In genomic region chr2:38336606-38337005, GRCm38 (mm10) we compare ENCODE assay signal across 9 mouse cellular contexts. TPM values are rescaled to one million over a fixed set of nuclear protein-coding genes. Genes with fewer than 3 reads are reported as not detected.
A peak's percentile ranks its signal among the peaks of the same experiment; 100 is the strongest.
DNase-seq lines count a peak whose midpoint lies in the region; ATAC-seq and TF ChIP-seq lines count a peak whose summit lies in the region.
"Had no signal": no experiment of that assay in that cellular context is flagged by ENCODE, and none has a peak within 500 bp of the region (broad histone marks: within the 10 kb centered on the region; RNA-seq: fewer than 3 reads in every experiment).

No protein-coding gene starts in this region.

- no peak overlapping the region for H3K27ac ChIP-seq in heart, embryonic 13.5 days (replicated peaks)
- no peak overlapping the region for H3K27ac ChIP-seq in forebrain, postnatal 0 days (ENCODE audit: low read depth, low read length)
- H3K27ac ChIP-seq: neural tube, embryonic 12.5 days had no signal

- TF ChIP-seq CTCF in forebrain, postnatal 0 days (IDR thresholded peaks at IDR 0.05; ENCODE audit: low read depth), result no peak

- 1% methylated on average over 17 of the region's 17 CpGs for WGBS in heart, embryonic 13.5 days
- WGBS in forebrain, postnatal 0 days, result 10% methylated on average over 17 of the region's 17 CpGs

- H3K4me1 ChIP-seq in heart, embryonic 13.5 days, result peaks cover 22% of the 10 kb centered on the region
- no peaks in the 10 kb centered on the region for H3K4me1 ChIP-seq in forebrain, postnatal 0 days (ENCODE audit: insufficient read depth)

- no peaks in the 10 kb centered on the region for H3K36me3 ChIP-seq in heart, embryonic 13.5 days
- H3K36me3 ChIP-seq in forebrain, postnatal 0 days (ENCODE audit: insufficient read depth), result no peaks in the 10 kb centered on the region
- H3K36me3 ChIP-seq: neural tube, embryonic 12.5 days had no signal

- H3K27me3 ChIP-seq in heart, embryonic 13.5 days (replicated peaks), result peaks cover 91% of the 10 kb centered on the region
- H3K27me3 ChIP-seq in forebrain, postnatal 0 days (ENCODE audit: insufficient read depth, low read length), result peaks cover 15% of the 10 kb centered on the region; the same call in 1 of the 2 replicates

- no peak for ATAC-seq in heart, embryonic 13.5 days (ENCODE audit: extremely low read depth, insufficient number of reproducible peaks, low FRiP score, low TSS enrichment)
- ATAC-seq in forebrain, postnatal 0 days, result no peak
- ATAC-seq in megakaryocyte progenitor cell, adult 5-6 weeks (replicated peaks; ENCODE audit: poor library complexity), result peak; percentile 21; the same call in 1 of the 2 replicates

- H3K4me3 ChIP-seq in heart, embryonic 13.5 days, result peak overlapping the region; percentile 31
- H3K4me3 ChIP-seq in forebrain, postnatal 0 days (ENCODE audit: low read depth, low read length), result no peak overlapping the region
- H3K4me3 ChIP-seq: neural tube, embryonic 12.5 days had no signal

- no peak for DNase-seq in heart, adult 18-20 months
- peak; percentile 35 for DNase-seq in ZHBTc4 (ENCODE audit: low read depth, low spot score)
- DNase-seq in forebrain, postnatal 0 days, result no peak
- no peak for DNase-seq in thymus, postnatal 10 days (ENCODE audit: low spot score in 2 of 2)
- no peak for DNase-seq in thymus, postnatal 0 days (ENCODE audit: low spot score)
- DNase-seq in left cerebral cortex, postnatal 14 days (ENCODE audit: low spot score in 2 of 2), result no peak

- intact Hi-C loops in left cerebral cortex, postnatal 14 days (cut with DNase I), result no loop called here

- no peaks in the 10 kb centered on the region for H3K9me3 ChIP-seq in heart, embryonic 13.5 days
- H3K9me3 ChIP-seq in forebrain, postnatal 0 days (ENCODE audit: low read length), result no peaks in the 10 kb centered on the region
- H3K9me3 ChIP-seq: neural tube, embryonic 12.5 days had no signal

- H3K9ac ChIP-seq in heart, embryonic 13.5 days, result peak overlapping the region; percentile 56; the same call in 1 of the 2 replicates
- no peak overlapping the region for H3K9ac ChIP-seq in forebrain, postnatal 0 days
- H3K9ac ChIP-seq: neural tube, embryonic 12.5 days had no signal

- peak overlapping the region; percentile 57 for H3K4me2 ChIP-seq in heart, embryonic 13.5 days
- peak overlapping the region; percentile 17; the same call in 1 of the 2 replicates for H3K4me2 ChIP-seq in forebrain, postnatal 0 days (ENCODE audit: low read depth)
- H3K4me2 ChIP-seq: neural tube, embryonic 12.5 days had no signal

RNA-seq across cellular contexts. Expression of gene Lhx2, which starts 2.5 kb away (rescaled TPM):
- polyA plus RNA-seq in heart, embryonic 13.5 days (2015; fragmentation: Nextera tagmentation; extraction: Ambion mirVana), result 0.40 and 0.62 TPM in 2 replicates
- total RNA-seq in heart, adult 18-20 months (2021), result not detected
- 82.8 and 87.6 TPM in 2 replicates for total RNA-seq in forebrain, postnatal 0 days (2014; rRNA removed)
- 43.5 and 45.9 TPM in 2 replicates for polyA plus RNA-seq in forebrain, postnatal 0 days (2015; fragmentation: Nextera tagmentation; extraction: Ambion mirVana)
- total RNA-seq in megakaryocyte progenitor cell, adult 5-6 weeks (2015), result not detected in 2 replicates
- not detected in 2 replicates for total RNA-seq in megakaryocyte progenitor cell, adult 5-6 weeks (2017)
- 0.05 and 0.17 TPM in 2 replicates for polyA plus RNA-seq in thymus, postnatal 0 days (2015; fragmentation: Nextera tagmentation; extraction: Ambion mirVana)
- total RNA-seq in left cerebral cortex, postnatal 14 days (2021), result 10 to 100 TPM; 73.2 to 85.4 TPM

RNA-seq across cellular contexts. Expression of gene Dennd1a, which starts 49.4 kb away (rescaled TPM):
- 11.0 and 11.4 TPM in 2 replicates for polyA plus RNA-seq in heart, embryonic 13.5 days (2015; fragmentation: Nextera tagmentation; extraction: Ambion mirVana)
- 10 to 100 TPM; 22.9 to 27.2 TPM for total RNA-seq in heart, adult 18-20 months (2021)
- 39.8 and 52.1 TPM in 2 replicates for total RNA-seq in forebrain, postnatal 0 days (2014; rRNA removed)
- polyA plus RNA-seq in forebrain, postnatal 0 days (2015; fragmentation: Nextera tagmentation; extraction: Ambion mirVana), result 14.1 and 16.7 TPM in 2 replicates
- 27.6 and 30.3 TPM in 2 replicates for total RNA-seq in megakaryocyte progenitor cell, adult 5-6 weeks (2015)
- total RNA-seq in megakaryocyte progenitor cell, adult 5-6 weeks (2017), result 22.3 and 35.1 TPM in 2 replicates
- polyA plus RNA-seq in thymus, postnatal 0 days (2015; fragmentation: Nextera tagmentation; extraction: Ambion mirVana), result 9.1 and 9.9 TPM in 2 replicates
- 10 to 100 TPM; 68.5 to 70.1 TPM for total RNA-seq in left cerebral cortex, postnatal 14 days (2021)

Comparison
In these comparisons a context has a peak if more than half of its experiments do, and no peak if none do; other contexts are left out.
1. RNA of gene Lhx2, which starts 2.5 kb away (total RNA-seq): 73.2 to 85.4 TPM in left cerebral cortex, postnatal 14 days and 82.8 to 87.6 TPM in forebrain, postnatal 0 days; not detected in heart, adult 18-20 months and not detected in megakaryocyte progenitor cell, adult 5-6 weeks; every median in the first group is over 10 times any median in the second.